Mouse (Mus musculus) kidney, embryonic 14.5 days (tissue): ENCODE measurements around the gene Polr1d. TPM values are rescaled to one million over a fixed set of nuclear protein-coding genes. Genes with fewer than 3 reads are reported as not detected.

Source experiments
- ATAC-seq: fragments of 200-750 bp; cut with Nextera tagmentation; 2 replicates; pipeline ENCODE4 v1.8.0; 2017; ENCODE audit warnings: moderate number of reproducible peaks, mild to moderate bottlenecking, moderate TSS enrichment, moderate library complexity; ENCODE audit not compliant: low FRiP score, low TSS enrichment
- H3K27ac ChIP-seq: fragments of 300-500 bp; sonication (generic); 2 replicates; pipeline ENCODE4 v1.5.1; 2014; ENCODE audit warnings: low read depth, mild to moderate bottlenecking, low read length, moderate library complexity, mixed read lengths
- H3K27me3 ChIP-seq: fragments of 300-500 bp; sonication (generic); 2 replicates; pipeline ENCODE4 v1.6.1; 2014; ENCODE audit warnings: mild to moderate bottlenecking, low read length; ENCODE audit not compliant: control insufficient read depth, insufficient read depth
- H3K36me3 ChIP-seq: fragments of 300-500 bp; sonication (generic); 2 replicates; pipeline ENCODE4 v1.6.1; 2014; ENCODE audit warnings: low read length, mixed read lengths; ENCODE audit not compliant: control insufficient read depth, insufficient read depth
- H3K4me1 ChIP-seq: fragments of 300-500 bp; sonication (generic); 2 replicates; pipeline ENCODE4 v1.6.1; 2014; ENCODE audit warnings: low read length, mixed read lengths; ENCODE audit not compliant: control insufficient read depth, insufficient read depth
- H3K4me2 ChIP-seq: fragments of 300-500 bp; sonication (generic); replicated peaks from 2 replicates; pipeline ENCODE4 v1.6.1; 2014; ENCODE audit warnings: low read depth, mild to moderate bottlenecking, low read length
- H3K4me3 ChIP-seq: fragments of 300-500 bp; sonication (generic); 2 replicates; pipeline ENCODE4 v1.5.1; 2014; ENCODE audit warnings: mild to moderate bottlenecking, low read length
- H3K9ac ChIP-seq: fragments of 300-500 bp; sonication (generic); 2 replicates; pipeline ENCODE4 v1.6.1; 2014; ENCODE audit warnings: low read depth, mild to moderate bottlenecking, low read length, moderate library complexity
- H3K9me3 ChIP-seq: fragments of 300-500 bp; sonication (generic); 2 replicates; pipeline ENCODE4 v1.6.1; 2016; ENCODE audit warnings: low read length; ENCODE audit not compliant: control insufficient read depth
- whole genome bisulfite sequencing: fragments of 180-500 bp; shearing (Covaris S2); extraction: QIAGEN DNeasy Blood & Tissue Kit; methylation state at CpG from one replicate; pipeline ENCODE4 v1.1.7; 2014; 5-methylcytosine and 5-hydroxymethylcytosine counted together
- polyA plus RNA-seq: library from polyadenylated mRNA; unstranded; fragments of >200 nt; fragmentation: Nextera tagmentation; extraction: Ambion mirVana; gene quantifications from 2 replicates; pipeline ENCODE4 v1.2.1, GENCODE M21; 2014

The Polr1d gene
- polyA plus RNA-seq, 1 experiment from 2014 or later: 146 TPM

DNA sequence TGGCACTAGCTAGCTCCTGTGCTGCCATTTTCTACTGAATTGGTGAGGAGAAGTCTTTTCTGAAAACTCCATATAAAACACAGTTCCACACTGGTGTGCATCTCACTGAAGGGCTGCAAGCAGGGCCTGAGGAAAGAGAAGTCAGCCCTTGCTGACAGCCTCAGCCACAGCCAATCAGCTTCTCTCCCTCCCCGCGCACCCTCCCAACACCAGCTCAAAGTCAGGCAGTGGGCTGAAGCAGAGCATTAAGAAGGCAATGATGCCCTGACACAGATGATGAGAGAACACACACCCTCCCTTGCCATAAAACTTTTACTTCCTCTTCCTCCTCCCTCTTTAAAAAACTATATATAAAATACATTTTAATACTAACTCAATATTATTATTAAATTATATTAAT, 16.8 kb upstream of the Polr1d start:
- 87% methylated on average over 2 of the region's 2 CpGs for WGBS
- no peaks in the 10 kb centered on the region for H3K9me3 ChIP-seq

DNA sequence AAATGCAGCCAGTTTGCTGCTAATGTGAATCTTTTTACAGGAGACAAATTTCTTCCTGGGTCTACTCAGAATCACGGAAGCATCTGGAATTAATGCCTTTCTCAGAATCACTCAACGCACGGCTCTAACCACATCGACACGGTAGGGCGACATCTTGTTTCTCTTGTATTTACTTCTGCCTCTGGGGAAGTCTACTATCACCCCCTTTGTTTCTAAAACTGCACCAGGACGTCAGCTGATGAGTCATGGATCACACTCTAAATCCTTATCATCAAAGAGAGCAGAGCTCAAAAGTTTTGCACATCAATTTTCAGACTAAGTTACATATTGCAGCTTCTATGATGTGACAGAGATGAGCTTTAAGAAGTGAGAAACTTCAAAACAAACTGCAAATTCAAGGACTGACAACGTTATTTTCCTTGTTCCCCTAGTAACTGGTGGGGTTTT, 13.6 kb upstream of the Polr1d start:
- H3K36me3 ChIP-seq: no peaks in the 10 kb centered on the region
- no peak overlapping the region for H3K27ac ChIP-seq
- H3K4me3 ChIP-seq: no peak overlapping the region
- 75% methylated on average over 8 of the region's 8 CpGs for WGBS
- H3K9me3 ChIP-seq: no peaks in the 10 kb centered on the region
- H3K9ac ChIP-seq: no peak overlapping the region
- no peaks in the 10 kb centered on the region for H3K27me3 ChIP-seq
- no peaks in the 10 kb centered on the region for H3K4me1 ChIP-seq
- H3K4me2 ChIP-seq: no peak overlapping the region
- ATAC-seq: no peak

More for the DNA sequence above, 16.8 kb upstream of the Polr1d start:
- no peaks in the 10 kb centered on the region for H3K36me3 ChIP-seq
- no peak overlapping the region for H3K4me2 ChIP-seq
- no peaks in the 10 kb centered on the region for H3K4me1 ChIP-seq
- H3K27me3 ChIP-seq: no peaks in the 10 kb centered on the region
- no peak for ATAC-seq
- no peak overlapping the region for H3K4me3 ChIP-seq
- H3K9ac ChIP-seq: no peak overlapping the region
- H3K27ac ChIP-seq: no peak overlapping the region

DNA sequence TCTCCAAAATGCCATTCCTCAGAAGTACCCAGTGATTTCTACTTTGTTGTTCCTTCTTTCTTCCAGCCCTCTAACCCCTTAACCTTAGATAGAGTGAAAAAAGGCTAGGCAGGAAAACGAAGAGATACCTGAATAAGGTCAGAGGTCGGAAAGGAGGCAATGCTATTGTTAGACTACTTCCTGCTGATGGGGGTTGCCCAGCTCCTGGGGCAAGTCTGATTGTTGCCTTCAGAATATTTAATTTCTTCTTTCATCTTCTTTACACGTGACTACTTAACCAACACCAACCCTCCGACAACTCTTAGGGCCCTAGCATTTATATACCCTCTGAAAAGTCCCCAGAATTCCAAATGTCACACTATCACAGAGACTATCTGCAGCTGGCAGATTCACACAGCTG, 10.7 kb upstream of the Polr1d start:
- ATAC-seq: no peak
- no peak overlapping the region for H3K4me2 ChIP-seq
- H3K27ac ChIP-seq: no peak overlapping the region
- H3K9ac ChIP-seq: no peak overlapping the region
- H3K4me1 ChIP-seq: no peaks in the 10 kb centered on the region
- H3K36me3 ChIP-seq: no peaks in the 10 kb centered on the region
- no peaks in the 10 kb centered on the region for H3K9me3 ChIP-seq
- no peak overlapping the region for H3K4me3 ChIP-seq
- no peaks in the 10 kb centered on the region for H3K27me3 ChIP-seq
- 59% methylated on average over 4 of the region's 4 CpGs for WGBS

DNA sequence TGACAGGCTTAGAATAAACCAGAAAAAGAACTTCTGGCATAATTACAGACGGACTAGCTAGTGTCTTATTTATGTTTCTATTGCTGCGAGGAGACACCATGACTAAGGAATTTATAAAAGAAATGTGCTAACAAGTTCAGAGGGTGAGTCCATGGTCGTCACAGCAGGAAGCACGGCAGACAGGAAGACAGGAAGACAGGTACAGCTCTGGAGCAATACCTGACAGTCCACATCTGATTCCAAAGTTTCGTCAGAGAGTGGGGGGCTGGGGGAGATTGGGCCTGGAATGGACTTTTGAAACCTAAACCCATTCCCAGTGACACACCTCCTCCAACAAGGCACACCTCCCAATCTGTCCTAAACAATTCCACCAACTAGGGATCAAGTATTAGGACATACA, 9.9 kb upstream of the Polr1d start:
- no peak for ATAC-seq
- H3K36me3 ChIP-seq: no peaks in the 10 kb centered on the region
- WGBS: 66% methylated on average over 5 of the region's 5 CpGs

DNA sequence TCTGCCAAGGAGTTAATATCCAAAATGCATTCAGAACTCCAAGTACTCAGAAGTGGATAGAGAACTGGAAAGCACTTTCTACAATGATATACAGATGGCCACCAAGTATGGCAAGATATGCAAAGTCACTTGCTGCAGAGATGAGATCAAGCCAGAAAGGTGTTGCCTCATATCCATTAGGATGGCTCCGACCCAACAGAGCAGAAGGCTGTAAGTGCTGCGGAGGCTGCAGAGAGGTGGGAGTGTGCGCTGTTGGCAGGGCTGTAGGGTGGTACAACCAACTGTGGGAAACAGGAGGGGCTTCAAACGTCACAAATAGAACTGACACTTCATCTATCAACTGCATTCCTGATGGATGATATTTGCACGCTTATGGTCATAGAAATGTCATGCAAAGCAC, 8.0 kb upstream of the Polr1d start:
- no peak for ATAC-seq
- Histone ChIP-seq H3K27ac (no peak overlapping the region), H3K9ac (no peak overlapping the region), H3K4me3 (no peak overlapping the region), H3K4me1 (no peaks in the 10 kb centered on the region), H3K27me3 (no peaks in the 10 kb centered on the region), H3K36me3 (no peaks in the 10 kb centered on the region), H3K9me3 (no peaks in the 10 kb centered on the region), H3K4me2 (no peak overlapping the region)
- WGBS: 85% methylated on average over 5 of the region's 5 CpGs

More for the DNA sequence above, 9.9 kb upstream of the Polr1d start:
- H3K27me3 ChIP-seq: no peaks in the 10 kb centered on the region
- no peaks in the 10 kb centered on the region for H3K9me3 ChIP-seq
- no peaks in the 10 kb centered on the region for H3K4me1 ChIP-seq
- H3K9ac ChIP-seq: no peak overlapping the region
- no peak overlapping the region for H3K4me2 ChIP-seq
- H3K4me3 ChIP-seq: no peak overlapping the region
- no peak overlapping the region for H3K27ac ChIP-seq

DNA sequence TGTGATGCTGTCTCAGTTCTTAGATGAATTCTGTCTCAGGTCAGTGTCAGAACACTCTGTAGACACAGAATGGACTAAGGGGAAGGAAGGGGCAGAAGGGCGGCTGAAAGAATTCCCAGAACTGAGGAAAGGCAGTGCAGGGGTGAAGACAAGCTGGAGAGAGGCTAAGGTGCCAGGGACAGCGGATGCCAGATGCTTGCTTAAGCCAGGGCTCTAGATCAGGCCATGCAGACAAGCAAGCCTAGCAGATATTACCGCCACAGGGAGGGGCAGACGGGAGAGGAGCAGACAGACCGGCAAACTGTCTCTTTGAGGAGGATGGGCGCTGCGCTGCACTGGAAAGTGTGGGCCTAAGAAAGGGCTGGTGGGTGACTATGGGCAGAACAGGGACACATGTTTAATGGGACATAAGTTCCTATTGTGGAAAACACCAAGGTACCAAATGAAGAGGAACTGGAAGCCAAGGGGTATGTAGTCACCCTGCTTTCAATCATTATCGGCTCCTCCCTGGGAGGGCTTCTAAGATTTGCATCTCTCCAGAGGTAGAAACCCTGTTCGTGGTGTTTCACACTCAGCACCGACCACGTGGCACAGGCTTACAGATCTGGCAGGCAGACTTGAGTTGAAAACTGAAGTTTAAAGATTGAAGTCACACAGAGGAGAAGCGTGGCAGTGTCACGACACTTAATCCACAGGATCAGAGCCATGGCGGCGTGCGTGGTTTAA, 5.9 kb upstream of the Polr1d start:
- no peaks in the 10 kb centered on the region for H3K27me3 ChIP-seq
- H3K9me3 ChIP-seq: no peaks in the 10 kb centered on the region
- ATAC-seq: no peak
- no peak overlapping the region for H3K4me2 ChIP-seq
- no peaks in the 10 kb centered on the region for H3K36me3 ChIP-seq
- no peak overlapping the region for H3K4me3 ChIP-seq
- H3K4me1 ChIP-seq: peaks cover 8% of the 10 kb centered on the region; the same call in 1 of the 2 replicates
- H3K9ac ChIP-seq: no peak overlapping the region
- no peak overlapping the region for H3K27ac ChIP-seq
- 77% methylated on average over 16 of the region's 16 CpGs for WGBS

DNA sequence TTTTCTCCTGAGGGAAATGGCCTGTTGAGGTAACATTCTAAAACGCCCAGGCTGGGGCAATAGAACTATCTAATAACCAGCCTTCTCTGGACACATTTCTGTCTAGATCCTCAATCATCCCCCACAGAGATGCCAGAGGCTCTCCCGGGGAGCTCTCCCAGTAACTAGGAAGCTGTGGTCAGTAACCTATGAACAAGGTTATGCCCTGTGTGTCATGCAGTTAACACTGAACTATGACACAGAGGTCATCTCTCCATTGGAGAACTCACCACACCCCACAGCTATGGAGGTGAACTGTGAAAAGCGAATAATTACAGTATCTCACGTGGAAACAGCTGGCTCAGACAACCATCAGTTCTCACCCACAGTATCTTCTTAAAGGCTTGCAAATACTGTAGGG, 5.0 kb upstream of the Polr1d start:
- WGBS: 54% methylated on average over 4 of the region's 4 CpGs
- Histone ChIP-seq H3K4me1 (peaks cover 8% of the 10 kb centered on the region; the same call in 1 of the 2 replicates), H3K9ac (no peak overlapping the region), H3K27me3 (no peaks in the 10 kb centered on the region), H3K4me3 (no peak overlapping the region), H3K9me3 (no peaks in the 10 kb centered on the region), H3K4me2 (no peak overlapping the region), H3K36me3 (no peaks in the 10 kb centered on the region), H3K27ac (no peak overlapping the region)
- ATAC-seq: no peak

DNA sequence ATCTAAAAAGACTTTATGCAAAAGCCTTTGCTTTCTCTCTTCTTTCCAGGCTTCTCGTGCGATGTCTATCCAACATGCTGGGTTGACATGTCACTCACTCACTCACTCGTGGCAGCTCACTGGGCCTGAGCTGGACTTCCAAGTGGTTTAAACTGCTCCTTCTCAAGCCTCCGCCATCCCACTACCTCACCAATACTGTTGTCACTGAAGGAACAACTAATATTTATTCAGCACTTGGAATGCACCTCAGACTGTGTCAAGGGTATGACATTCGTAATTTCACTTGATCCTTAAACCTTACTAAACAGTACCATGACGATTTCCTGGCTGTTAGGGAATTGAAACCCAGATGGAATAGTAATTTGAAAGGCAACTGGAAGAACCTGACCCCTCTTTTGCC, 3.0 kb upstream of the Polr1d start:
- H3K9me3 ChIP-seq: no peaks in the 10 kb centered on the region
- no peak overlapping the region for H3K4me2 ChIP-seq
- H3K9ac ChIP-seq: no peak overlapping the region
- H3K4me1 ChIP-seq: peaks cover 16% of the 10 kb centered on the region
- 84% methylated on average over 6 of the region's 6 CpGs for WGBS
- no peak for ATAC-seq
- no peaks in the 10 kb centered on the region for H3K27me3 ChIP-seq
- no peak overlapping the region for H3K4me3 ChIP-seq
- no peak overlapping the region for H3K27ac ChIP-seq
- H3K36me3 ChIP-seq: peaks cover 2% of the 10 kb centered on the region; the same call in 1 of the 2 replicates

DNA sequence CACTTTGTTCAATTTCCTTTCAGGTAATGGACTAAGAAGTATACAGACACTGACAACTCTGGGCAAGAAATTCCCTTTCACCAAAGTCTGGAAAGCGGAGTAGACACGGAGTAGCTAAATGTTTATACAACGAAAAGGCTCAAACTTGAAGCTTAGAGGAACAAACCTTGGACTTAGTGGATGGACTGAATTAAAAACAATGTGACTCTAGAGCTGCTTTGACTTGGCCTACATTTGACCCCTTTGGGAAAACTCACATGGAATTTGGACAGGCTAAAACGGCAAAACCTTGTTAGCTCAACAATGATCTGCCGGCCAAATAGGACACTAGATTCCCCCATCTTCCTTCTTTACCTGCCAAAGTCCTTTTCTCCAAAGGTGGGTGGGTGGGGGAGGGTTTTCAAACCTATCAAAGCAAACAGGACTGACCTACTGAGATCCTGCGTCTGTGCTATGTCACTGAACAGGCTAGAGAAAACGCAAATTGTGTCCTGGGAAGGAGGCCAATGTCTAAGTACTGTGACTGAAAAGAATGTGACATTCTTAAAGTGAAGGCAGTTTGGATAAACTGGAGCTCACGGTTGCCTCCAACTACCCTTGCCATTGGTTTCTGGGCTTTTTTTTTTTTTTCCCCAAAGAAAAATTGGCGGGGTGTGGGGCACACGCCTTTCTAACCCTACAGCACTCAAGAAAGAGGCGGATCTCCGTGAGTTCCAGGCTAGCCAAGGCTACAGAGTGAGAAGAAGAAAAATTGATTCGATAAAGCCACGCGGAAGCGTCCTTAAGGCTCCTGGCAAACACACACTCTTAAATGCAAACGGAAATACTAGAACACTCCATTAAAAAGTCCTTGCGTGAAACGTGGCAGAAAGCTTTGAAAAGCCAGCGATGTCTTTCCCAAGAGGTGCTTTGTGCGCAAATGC, 1.5 kb upstream of the Polr1d start:
- WGBS: 15% methylated on average over 21 of the region's 21 CpGs
- Histone ChIP-seq H3K4me3 (peak overlapping the region; percentile 86), H3K27me3 (no peaks in the 10 kb centered on the region), H3K27ac (peak overlapping the region; percentile 81; the same call in 1 of the 2 replicates), H3K9ac (peak overlapping the region; percentile 86), H3K4me1 (peaks cover 16% of the 10 kb centered on the region), H3K36me3 (peaks cover 11% of the 10 kb centered on the region; the same call in 1 of the 2 replicates), H3K4me2 (peak overlapping the region; percentile 95), H3K9me3 (no peaks in the 10 kb centered on the region)
- no peak for ATAC-seq
